Mouse (Mus musculus): ENCODE results near the gene Gpr173.
"Not testable (repeated sequence)": the region's sequence is repeated elsewhere in the genome, so short reads cannot be mapped to it uniquely, and the experiment has no call there.

Gpr173 gene

GRCm38 (mm10) chrX:152368397-152369273 lies at the start of gene Gpr173:
TSS of gene Gpr173 (minus strand) at chrX:152368704.
- peak; percentile 66 to 71 for DNase-seq

GRCm38 (mm10) chrX:152403251-152403650 lies 34.7 kb upstream of the Gpr173 start:
- no peak for DNase-seq

- peak; percentile 10 to 49 for DNase-seq
Observed at GRCm38 (mm10) chrX:152400096-152400495, 31.6 kb upstream of the Gpr173 start.

DNA sequence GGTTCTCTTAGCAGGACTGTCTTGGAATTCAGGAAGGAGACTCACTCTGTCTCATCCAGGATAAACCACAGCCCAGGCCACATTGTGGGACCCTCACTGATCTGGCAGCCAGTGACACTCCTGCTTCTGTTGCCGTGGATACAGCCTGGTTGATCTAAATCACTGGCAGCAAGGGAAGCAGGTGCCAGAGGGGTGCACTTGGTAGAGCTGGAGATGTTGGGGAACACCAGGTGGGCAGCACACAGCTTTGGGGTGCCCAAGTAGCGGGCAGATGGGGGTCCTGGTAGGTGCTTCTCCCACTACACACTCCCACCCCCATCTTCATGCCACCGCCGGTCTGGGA lies 479 bp downstream of the Gpr173 start:
- no peak for DNase-seq

DNA sequence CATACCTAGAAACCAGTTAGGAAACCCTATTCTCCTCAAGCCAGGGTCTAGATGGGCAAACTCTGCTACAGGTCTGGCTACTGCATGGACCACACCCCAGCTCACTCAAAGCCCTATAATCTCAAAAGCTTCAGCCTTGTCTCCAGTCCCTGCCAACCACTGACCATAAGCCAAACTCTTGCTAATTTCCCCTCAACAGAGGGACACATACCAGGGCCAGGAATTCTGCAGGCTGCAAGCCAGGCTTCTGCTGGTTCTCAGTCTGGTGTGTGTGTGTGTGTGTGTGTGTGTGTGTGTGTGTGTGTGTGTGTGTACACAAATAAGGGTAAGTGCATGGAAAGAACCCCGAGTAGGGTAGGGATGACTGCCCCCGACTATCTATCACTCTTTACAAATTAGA lies 2.1 kb downstream of the Gpr173 start:
- DNase-seq = peak; percentile 73 to 83

DNA sequence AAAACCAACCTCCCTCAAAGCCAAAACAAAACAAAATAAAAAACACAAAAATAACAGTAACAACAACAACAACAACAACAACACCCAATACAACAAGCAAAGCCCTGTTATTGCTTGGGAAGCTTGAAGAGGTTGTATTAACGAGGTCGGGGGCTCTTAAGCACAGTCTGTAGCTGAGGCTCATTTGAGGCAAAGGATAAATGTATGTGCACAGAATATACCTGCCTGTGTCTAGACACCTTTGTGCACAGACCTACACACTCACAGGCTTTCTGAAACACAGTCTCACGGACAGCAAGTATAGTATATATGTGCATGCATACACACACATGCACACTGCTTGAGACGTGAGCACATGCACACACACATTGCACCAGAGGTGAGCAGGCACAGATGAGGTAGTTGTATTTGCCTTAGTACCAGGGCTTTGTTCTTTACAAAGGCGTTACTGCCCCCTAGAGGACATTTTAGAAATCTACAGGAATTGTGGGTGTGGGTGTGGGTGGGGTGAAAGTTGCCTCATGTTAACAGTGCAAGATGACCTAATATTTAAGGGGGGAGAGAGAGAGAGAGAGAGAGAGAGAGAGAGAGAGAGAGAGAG lies 15.9 kb downstream of the Gpr173 start:
- DNase-seq = peak; percentile 43 to 44

- DNase-seq = peak; percentile 56 to 67
Observed at GRCm38 (mm10) chrX:152347041-152347440, 21.5 kb downstream of the Gpr173 start.

- peak; percentile 57 to 63 for DNase-seq
Observed at GRCm38 (mm10) chrX:152346587-152346986, 21.9 kb downstream of the Gpr173 start.

DNA sequence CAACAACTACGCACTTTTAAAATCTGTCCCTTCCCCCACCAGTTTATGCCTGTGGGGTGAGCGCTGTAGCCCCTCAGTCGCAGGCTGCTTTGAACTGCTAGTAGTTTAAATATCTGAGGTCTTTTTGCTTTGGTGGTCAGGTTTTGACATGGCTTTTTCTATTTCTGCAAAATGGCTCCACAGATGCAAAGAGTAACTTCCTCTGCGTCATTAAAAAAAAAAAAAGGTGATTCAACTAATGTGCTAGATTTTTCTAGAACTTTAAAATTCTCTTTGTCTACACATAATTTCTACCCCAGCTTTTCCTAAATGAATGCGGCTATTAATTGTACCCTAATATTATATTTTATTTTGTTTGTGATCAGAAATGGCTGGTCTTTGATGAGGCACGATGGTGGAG lies 25.6 kb downstream of the Gpr173 start:
- no peak for DNase-seq

- DNase-seq = peak; percentile 91 to 95
Observed at GRCm38 (mm10) chrX:152342358-152342901, 26.1 kb downstream of the Gpr173 start, which contains the start of gene Tspyl2. TSS of gene Tspyl2 (minus strand) at chrX:152342425.

- peak; percentile 30 to 32 for DNase-seq
Observed at GRCm38 (mm10) chrX:152341496-152341895, 27.0 kb downstream of the Gpr173 start.

GRCm38 (mm10) chrX:152336546-152337332 lies 31.8 kb downstream of the Gpr173 start:
- DNase-seq = peak; percentile 83 to 88

- not testable (repeated sequence) for DNase-seq
Observed at GRCm38 (mm10) chrX:152336123-152336522, 32.4 kb downstream of the Gpr173 start.

GRCm38 (mm10) chrX:152329400-152329799 lies 39.1 kb downstream of the Gpr173 start:
- not testable (repeated sequence) for DNase-seq

DNA sequence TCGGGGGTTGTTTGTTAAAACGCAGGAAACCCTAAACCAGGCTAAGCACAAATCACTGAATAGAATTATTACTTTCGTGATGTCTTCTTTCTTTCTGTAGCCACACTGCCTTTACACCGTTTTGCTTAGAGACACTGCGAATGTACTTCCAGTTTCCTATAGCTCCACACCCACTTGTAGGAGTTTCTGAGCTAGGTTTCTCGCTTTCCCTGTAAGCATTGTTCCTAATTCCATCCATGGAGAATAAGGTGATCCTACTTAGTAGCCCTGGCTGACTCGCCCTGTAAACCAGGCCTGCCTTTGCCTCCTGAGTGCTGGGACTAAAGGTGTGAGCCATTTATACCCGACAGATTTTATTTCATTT lies 40.8 kb downstream of the Gpr173 start:
- no peak for DNase-seq

- peak; percentile 79 to 88 for DNase-seq
Observed at GRCm38 (mm10) chrX:152326996-152327688, 41.4 kb downstream of the Gpr173 start, which contains the start of gene Kantr. TSS of gene Kantr (minus strand) at chrX:152327495.

DNA sequence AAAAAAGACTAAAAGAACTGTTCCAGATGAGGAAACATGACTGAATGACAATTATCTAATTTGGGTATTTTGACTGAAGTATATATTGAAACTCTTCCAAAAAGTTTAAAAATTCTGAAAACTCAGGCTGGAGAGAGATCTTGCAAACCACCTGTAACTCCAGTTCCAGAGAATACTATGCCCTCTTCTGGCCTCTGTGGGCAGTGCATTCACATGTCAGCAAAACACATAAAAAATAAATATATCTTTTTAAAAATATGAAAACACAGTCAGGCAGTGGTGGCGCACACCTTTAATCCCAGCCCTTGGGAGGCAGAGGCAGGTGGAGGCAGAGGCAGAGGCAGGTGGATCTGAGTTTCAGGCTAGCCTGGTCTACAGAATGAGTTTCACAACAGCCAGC lies 44.9 kb downstream of the Gpr173 start:
- DNase-seq = no peak

DNA sequence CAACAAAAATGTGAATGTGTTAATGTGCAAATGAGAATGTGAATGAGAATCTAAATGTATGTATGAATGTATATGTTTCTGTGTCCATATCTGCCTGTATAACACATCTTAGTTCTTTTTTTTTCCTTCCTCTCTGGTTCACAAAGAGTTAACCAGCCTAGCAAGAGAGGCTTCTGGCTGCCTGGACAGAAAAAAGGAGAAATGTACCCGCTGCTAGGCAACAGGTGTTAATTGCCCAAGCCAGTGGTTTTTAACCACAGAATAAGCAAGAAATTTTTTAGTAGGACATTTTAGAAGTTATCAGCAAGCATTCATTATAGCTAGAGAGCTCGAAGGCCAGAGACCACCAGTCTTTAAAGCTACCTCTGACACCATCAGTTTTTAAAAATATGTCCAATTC lies 45.7 kb downstream of the Gpr173 start:
- no peak for DNase-seq

GRCm38 (mm10) chrX:152320535-152320934 lies 48.0 kb downstream of the Gpr173 start:
- DNase-seq = no peak

GRCm38 (mm10) chrX:152307942-152308341 lies 60.6 kb downstream of the Gpr173 start:
- peak; percentile 24 to 41 for DNase-seq

DNA sequence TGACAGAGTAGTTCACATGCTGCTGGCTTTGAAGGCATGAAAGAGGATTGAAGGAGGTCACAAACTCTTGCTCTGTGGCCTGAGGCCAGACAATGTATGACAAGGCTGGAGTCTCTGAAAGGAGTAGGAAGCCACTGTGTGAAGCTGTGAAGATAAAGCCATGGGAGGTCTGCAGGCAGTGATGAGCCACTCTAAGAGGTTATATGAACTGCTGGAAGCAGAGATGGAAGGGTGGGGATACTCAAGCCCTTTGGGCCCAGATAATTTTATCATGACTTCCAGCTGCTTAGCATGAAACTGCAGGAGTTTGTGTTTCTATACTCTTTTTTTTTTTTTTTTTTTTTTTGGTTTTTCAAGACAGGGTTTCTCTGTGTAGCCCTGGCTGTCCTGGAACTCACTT lies 61.1 kb downstream of the Gpr173 start:
- no peak for DNase-seq

- DNase-seq = no peak
Observed at GRCm38 (mm10) chrX:152306224-152306623, 62.3 kb downstream of the Gpr173 start.

Data from cerebellum, adult 18-20 months (tissue).